Mouse (Mus musculus): ENCODE results near the gene Wee1.

GRCm38 (mm10) chr7:110189951-110190350, 68.1 kb downstream of the Wee1 start:
- TF ChIP-seq CTCF (conservative IDR thresholded peaks at IDR 0.05; ENCODE audit: insufficient read depth, insufficient read length, low read depth, low read length) (no peak), POLR2A (IDR thresholded peaks at IDR 0.05; ENCODE audit: low read depth, low read length) (no peak)
